Mouse (Mus musculus): ENCODE measurements around the gene Krtap6-5.
"Not testable (repeated sequence)": the region's sequence is repeated elsewhere in the genome, so short reads cannot be mapped to it uniquely, and the experiment has no call there.

GRCm38 (mm10) chr16:89071041-89071440, 23.4 kb upstream of the Krtap6-5 start:
- not testable (repeated sequence) for TF ChIP-seq CTCF (IDR thresholded peaks at IDR 0.05; ENCODE audit: extremely low read depth, insufficient read depth, insufficient read length, insufficient replicate concordance); POLR2A (IDR thresholded peaks at IDR 0.05; ENCODE audit: low read depth, low read length)
